Comparison of ENCODE assay signal across 8 mouse cellular contexts in genomic region chr11:45008078-45008477, GRCm38 (mm10).
DNase-seq lines count a peak whose midpoint lies in the region; ATAC-seq and TF ChIP-seq lines count a peak whose summit lies in the region.

No protein-coding gene starts in this region.

- no peaks in the 10 kb centered on the region for H3K4me1 ChIP-seq in ES-E14 (ENCODE audit: control insufficient read depth in 2 of 2, insufficient read depth in 2 of 2, low read length in 2 of 2, poor library complexity in 1 of 2)
- H3K4me1 ChIP-seq in hindbrain, embryonic 12.5 days, result peaks cover 9% of the 10 kb centered on the region

- H3K27me3 ChIP-seq in hindbrain, embryonic 12.5 days, result no peaks in the 10 kb centered on the region

- in situ Hi-C loops in ES-E14 (cut with MboI; ENCODE audit: low sequenced_read_pairs in 2 of 2, unreplicated experiment in 2 of 2), result loop anchor here in 1 of 2 experiments (5.0 kb wide), 1 partner anchor 396 kb away; no protein-coding TSS in a partner anchor

- 3% methylated on average over 7 of the region's 7 CpGs for WGBS in hindbrain, embryonic 12.5 days

- no peaks in the 10 kb centered on the region for H3K36me3 ChIP-seq in ES-E14 (ENCODE audit: control insufficient read depth, insufficient read depth, low read length, poor library complexity, severe bottlenecking)
- H3K36me3 ChIP-seq in hindbrain, embryonic 12.5 days, result 0 out of 2 replicates have a peak, but pooled peaks cover 5% of the 10 kb centered on the region

- H3K4me3 ChIP-seq in ES-E14 (ENCODE audit: insufficient read depth in 1 of 2, low read depth in 1 of 2, low read length in 2 of 2, poor library complexity in 1 of 2, severe bottlenecking in 1 of 2), result no peak overlapping the region
- H3K4me3 ChIP-seq in hindbrain, embryonic 12.5 days, result no peak overlapping the region

- peak; percentile 66 for DNase-seq in ES-E14 (ENCODE audit: low read depth, low spot score)
- DNase-seq in cerebellum, adult 8-10 months, result peak; percentile 74
- peak; percentile 23 to 68 for DNase-seq in frontal cortex, postnatal 10 days (ENCODE audit: low spot score in 2 of 2)
- DNase-seq in layer of hippocampus, postnatal 25 days (ENCODE audit: extremely low spot score in 1 of 2, low spot score in 1 of 2), result peak; percentile 74 to 91
- DNase-seq in lung, postnatal 25 days (ENCODE audit: low spot score), result peak; percentile 59
- peak; percentile 84 for DNase-seq in retina, postnatal 1 day
- DNase-seq in thymus, postnatal 4 days, result peak; percentile 87

- H3K9me3 ChIP-seq in ES-E14 (ENCODE audit: control insufficient read depth, insufficient read depth, low read depth, low read length), result no peaks in the 10 kb centered on the region
- H3K9me3 ChIP-seq in hindbrain, embryonic 12.5 days (replicated peaks), result no peaks in the 10 kb centered on the region

- H3K9ac ChIP-seq in ES-E14 (ENCODE audit: insufficient read depth, low read depth, low read length, poor library complexity, severe bottlenecking), result no peak overlapping the region
- H3K9ac ChIP-seq in hindbrain, embryonic 12.5 days, result no peak overlapping the region

- no peak overlapping the region for H3K27ac ChIP-seq in ES-E14 (ENCODE audit: insufficient read depth, low read depth, low read length, poor library complexity, severe bottlenecking)
- no peak overlapping the region for H3K27ac ChIP-seq in hindbrain, embryonic 12.5 days

- peak overlapping the region; percentile 41 for H3K4me2 ChIP-seq in hindbrain, embryonic 12.5 days (replicated peaks)

- peak; percentile 68; the same call in 1 of the 2 replicates for ATAC-seq in hindbrain, embryonic 12.5 days (ENCODE audit: low FRiP score)

TF ChIP-seq in ES-E14, 5 proteins besides CTCF, POLR2A, EP300 and RAD21:
- TF ChIP-seq ZC3H11A (IDR thresholded peaks at IDR 0.05; ENCODE audit: borderline replicate concordance, low read depth, low read length), result peak; percentile 99
- TF ChIP-seq ZNF384 (IDR thresholded peaks at IDR 0.05; ENCODE audit: low read depth, low read length), result no peak
- no peak for TF ChIP-seq HCFC1 (IDR thresholded peaks at IDR 0.05; ENCODE audit: borderline replicate concordance, insufficient read depth, low read length)
- TF ChIP-seq MAFK (IDR thresholded peaks at IDR 0.05; ENCODE audit: insufficient read depth, low read depth, low read length), result no peak
